Mouse (Mus musculus) liver, adult 2 months (tissue): ENCODE measurements around the gene Sdc1.

Experiments used
- CTCF ChIP-seq: fragments of 200-500 bp; IDR thresholded peaks from 2 replicates; pipeline ENCODE4 v1.5.1; 2011; ENCODE audit warnings: low read depth, low read length, control low read depth
- POLR2A ChIP-seq: fragments of 200-500 bp; IDR thresholded peaks from 2 replicates; pipeline ENCODE4 v1.6.1; 2011; ENCODE audit warnings: low read length, control low read depth; ENCODE audit not compliant: insufficient read depth; ENCODE audit errors: extremely low read depth

- TF ChIP-seq CTCF, result no peak
- no peak for TF ChIP-seq POLR2A
Measured at GRCm38 (mm10) chr12:8804934-8805722, 34.0 kb downstream of the Sdc1 start.
